Mouse (Mus musculus) myocyte (in vitro differentiated cells): Measurements from ENCODE around the gene Nuak1.

ENCODE experiments used
- MAX ChIP-seq: IDR thresholded peaks from one replicate; pipeline ENCODE4 v1.6.1; 2011; ENCODE audit warnings: low read depth, mild to moderate bottlenecking, control low read depth
- MYOG ChIP-seq, 3 experiments: IDR thresholded peaks; one replicate each; pipeline ENCODE4 v1.6.1; 2011; ENCODE audit warnings: control low read depth in 2 of 3, low read depth in 2 of 3, mild to moderate bottlenecking in 2 of 3; ENCODE audit not compliant: insufficient read length in 2 of 3, control insufficient read depth in 1 of 3, insufficient read depth in 1 of 3
- POLR2A ChIP-seq: IDR thresholded peaks from one replicate; pipeline ENCODE4 v1.6.1; 2011; ENCODE audit warnings: low read depth, mild to moderate bottlenecking, control low read depth, moderate library complexity; ENCODE audit not compliant: insufficient read length

DNA sequence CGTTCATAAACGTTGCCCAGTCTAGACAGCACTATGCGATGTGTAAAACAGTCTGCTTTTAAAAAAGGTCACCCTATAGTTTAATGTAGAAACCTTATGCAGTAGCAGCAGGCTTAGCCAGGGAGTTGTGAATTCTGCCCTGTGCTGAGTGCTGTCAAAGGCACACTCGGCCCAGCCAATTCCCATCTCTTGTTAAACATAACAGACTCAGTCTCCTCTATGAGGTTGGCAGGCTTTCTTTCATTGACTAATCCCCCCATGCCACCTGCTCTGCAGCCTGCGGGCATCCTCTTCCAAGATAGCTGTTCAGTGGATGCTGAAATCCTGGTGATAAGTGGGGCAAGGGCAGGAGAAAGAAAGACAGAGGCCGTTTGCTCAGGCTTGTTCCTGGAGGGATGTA lies 27.1 kb downstream of the Nuak1 start:
- TF ChIP-seq MYOG (IDR thresholded peaks at IDR 0.05; ENCODE audit: control insufficient read depth in 1 of 3, insufficient read depth in 1 of 3, insufficient read length in 2 of 3, low read depth in 2 of 3) (no peak), POLR2A (no peak), MAX (no peak)
